Mouse (Mus musculus) neural tube, embryonic 12.5 days (tissue): ENCODE data around the gene Snn. TPM values are rescaled to one million over a fixed set of nuclear protein-coding genes. Genes with fewer than 3 reads are reported as not detected.

Source experiments
- ATAC-seq: fragments of 200-750 bp; cut with Nextera tagmentation; 2 replicates; pipeline ENCODE4 v1.8.0; 2017; ENCODE audit warnings: low read depth, mild to moderate bottlenecking, moderate TSS enrichment, moderate library complexity; ENCODE audit not compliant: low FRiP score
- H3K27ac ChIP-seq: fragments of 300-500 bp; sonication (generic); 2 replicates; pipeline ENCODE4 v1.5.1; 2016
- H3K27me3 ChIP-seq: fragments of 300-500 bp; sonication (generic); replicated peaks from 2 replicates; pipeline ENCODE4 v1.6.1; 2016; ENCODE audit warnings: mild to moderate bottlenecking
- H3K36me3 ChIP-seq: fragments of 300-500 bp; sonication (generic); 2 replicates; pipeline ENCODE4 v1.6.1; 2016; ENCODE audit warnings: mild to moderate bottlenecking
- H3K4me1 ChIP-seq: fragments of 300-500 bp; sonication (generic); 2 replicates; pipeline ENCODE4 v1.6.1; 2016
- H3K4me2 ChIP-seq: fragments of 300-500 bp; sonication (generic); replicated peaks from 2 replicates; pipeline ENCODE4 v1.6.1; 2016; ENCODE audit warnings: mild to moderate bottlenecking
- H3K4me3 ChIP-seq: fragments of 300-500 bp; sonication (generic); 2 replicates; pipeline ENCODE4 v1.5.1; 2016
- H3K9ac ChIP-seq: fragments of 300-500 bp; sonication (generic); 2 replicates; pipeline ENCODE4 v1.6.1; 2016; ENCODE audit warnings: mild to moderate bottlenecking
- H3K9me3 ChIP-seq: fragments of 300-500 bp; sonication (generic); 2 replicates; pipeline ENCODE4 v1.6.1; 2016; ENCODE audit warnings: mild to moderate bottlenecking
- WGBS: fragments of 180-500 bp; shearing (Covaris S2); methylation state at CpG from one replicate; pipeline ENCODE4 v1.1.7; 2016; 5-methylcytosine and 5-hydroxymethylcytosine counted together
- polyA plus RNA-seq: library from polyadenylated mRNA; unstranded; fragments of >200 nt; fragmentation: Nextera tagmentation; extraction: Ambion mirVana; gene quantifications from 2 replicates; pipeline ENCODE4 v1.2.1, GENCODE M21; 2016

The Snn gene
- polyA plus RNA-seq, 1 experiment from 2014 or later = 117 TPM

DNA sequence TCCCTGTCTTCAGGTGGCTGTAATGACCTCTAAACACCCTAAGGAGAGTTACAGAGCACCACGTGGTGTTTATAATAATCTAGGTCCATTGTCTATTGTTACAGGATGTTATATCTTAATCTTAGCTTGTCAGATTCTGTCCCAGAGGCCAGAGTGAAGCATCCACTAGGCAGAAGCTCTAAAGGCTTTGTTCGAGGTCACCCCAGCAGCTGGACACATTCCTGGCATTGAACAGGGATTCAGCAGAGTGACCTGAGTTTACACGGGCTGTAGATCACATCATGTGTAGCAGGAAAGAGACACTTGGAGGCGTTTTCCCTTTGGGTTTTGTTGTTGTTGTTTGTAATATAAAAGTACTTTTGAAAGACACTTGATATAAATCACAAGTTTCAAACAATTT lies 31.3 kb downstream of the Snn start:
- no peak for ATAC-seq
- no peaks in the 10 kb centered on the region for H3K9me3 ChIP-seq
- 70% methylated on average over 4 of the region's 4 CpGs for WGBS
- no peak overlapping the region for H3K27ac ChIP-seq
- no peaks in the 10 kb centered on the region for H3K27me3 ChIP-seq
- no peak overlapping the region for H3K4me3 ChIP-seq
- H3K36me3 ChIP-seq = peaks cover 44% of the 10 kb centered on the region
- no peak overlapping the region for H3K9ac ChIP-seq
- no peaks in the 10 kb centered on the region for H3K4me1 ChIP-seq
- no peak overlapping the region for H3K4me2 ChIP-seq

GRCm38 (mm10) chr16:11092523-11092922 lies 31.8 kb downstream of the Snn start:
- Histone ChIP-seq H3K9me3 (no peaks in the 10 kb centered on the region), H3K4me2 (no peak overlapping the region), H3K4me3 (no peak overlapping the region), H3K4me1 (no peaks in the 10 kb centered on the region), H3K9ac (no peak overlapping the region), H3K27me3 (no peaks in the 10 kb centered on the region), H3K27ac (no peak overlapping the region), H3K36me3 (peaks cover 40% of the 10 kb centered on the region)
- WGBS = 87% methylated on average over 3 of the region's 3 CpGs
- ATAC-seq = no peak

- no peaks in the 10 kb centered on the region for H3K9me3 ChIP-seq
- H3K27ac ChIP-seq = no peak overlapping the region
- no peaks in the 10 kb centered on the region for H3K27me3 ChIP-seq
- 94% methylated on average over 13 of the region's 13 CpGs for WGBS
- H3K9ac ChIP-seq = no peak overlapping the region
- no peak overlapping the region for H3K4me2 ChIP-seq
- H3K4me3 ChIP-seq = no peak overlapping the region
- peaks cover 29% of the 10 kb centered on the region for H3K36me3 ChIP-seq
- no peak for ATAC-seq
- H3K4me1 ChIP-seq = no peaks in the 10 kb centered on the region
Observed at GRCm38 (mm10) chr16:11093717-11094386, 33.1 kb downstream of the Snn start.

GRCm38 (mm10) chr16:11097301-11097700 lies 36.6 kb downstream of the Snn start:
- WGBS = 88% methylated on average over 3 of the region's 3 CpGs

GRCm38 (mm10) chr16:11104905-11105304 lies 44.2 kb downstream of the Snn start:
- Histone ChIP-seq H3K27ac (no peak overlapping the region), H3K4me2 (no peak overlapping the region), H3K9ac (no peak overlapping the region), H3K4me1 (no peaks in the 10 kb centered on the region), H3K4me3 (no peak overlapping the region), H3K27me3 (no peaks in the 10 kb centered on the region), H3K36me3 (peaks cover 4% of the 10 kb centered on the region; the same call in 1 of the 2 replicates), H3K9me3 (no peaks in the 10 kb centered on the region)
- 83% methylated on average over 1 of the region's 1 CpGs for WGBS
- ATAC-seq = no peak

More at GRCm38 (mm10) chr16:11097301-11097700, 36.6 kb downstream of the Snn start:
- no peak overlapping the region for H3K9ac ChIP-seq
- H3K4me1 ChIP-seq = no peaks in the 10 kb centered on the region
- H3K27me3 ChIP-seq = no peaks in the 10 kb centered on the region
- H3K4me3 ChIP-seq = no peak overlapping the region
- H3K9me3 ChIP-seq = no peaks in the 10 kb centered on the region
- ATAC-seq = no peak
- peaks cover 2% of the 10 kb centered on the region; the same call in 1 of the 2 replicates for H3K36me3 ChIP-seq
- no peak overlapping the region for H3K4me2 ChIP-seq
- H3K27ac ChIP-seq = no peak overlapping the region

GRCm38 (mm10) chr16:11109198-11109740 lies 48.5 kb downstream of the Snn start:
- no peaks in the 10 kb centered on the region for H3K4me1 ChIP-seq
- no peak overlapping the region for H3K27ac ChIP-seq
- peaks cover 6% of the 10 kb centered on the region; the same call in 1 of the 2 replicates for H3K36me3 ChIP-seq
- no peak for ATAC-seq
- no peaks in the 10 kb centered on the region for H3K9me3 ChIP-seq
- H3K4me2 ChIP-seq = no peak overlapping the region
- H3K4me3 ChIP-seq = no peak overlapping the region
- no peaks in the 10 kb centered on the region for H3K27me3 ChIP-seq
- no peak overlapping the region for H3K9ac ChIP-seq
- WGBS = 73% methylated on average over 4 of the region's 4 CpGs

GRCm38 (mm10) chr16:11122625-11123024 lies 61.9 kb downstream of the Snn start:
- H3K4me1 ChIP-seq = no peaks in the 10 kb centered on the region
- no peaks in the 10 kb centered on the region for H3K27me3 ChIP-seq
- peaks cover 34% of the 10 kb centered on the region for H3K36me3 ChIP-seq
- no peaks in the 10 kb centered on the region for H3K9me3 ChIP-seq
- H3K4me2 ChIP-seq = no peak overlapping the region
- no peak for ATAC-seq
- H3K9ac ChIP-seq = no peak overlapping the region
- 89% methylated on average over 2 of the region's 2 CpGs for WGBS
- H3K4me3 ChIP-seq = no peak overlapping the region
- H3K27ac ChIP-seq = no peak overlapping the region

GRCm38 (mm10) chr16:11124110-11124509 lies 63.4 kb downstream of the Snn start:
- H3K4me1 ChIP-seq = no peaks in the 10 kb centered on the region
- no peak overlapping the region for H3K9ac ChIP-seq
- no peak for ATAC-seq
- H3K9me3 ChIP-seq = no peaks in the 10 kb centered on the region
- no peak overlapping the region for H3K4me3 ChIP-seq
- H3K27me3 ChIP-seq = no peaks in the 10 kb centered on the region
- no peak overlapping the region for H3K27ac ChIP-seq
- peaks cover 39% of the 10 kb centered on the region for H3K36me3 ChIP-seq
- H3K4me2 ChIP-seq = no peak overlapping the region
- WGBS = 86% methylated on average over 1 of the region's 1 CpGs

Other genes with a start within 250 kb of the Snn start
- gene Gm11172, start 248.0 kb upstream of the Snn start, polyA plus RNA-seq = not detected in 2 replicates
- gene Rmi2, start 225.9 kb upstream of the Snn start, polyA plus RNA-seq = 1.9 and 2.8 TPM in 2 replicates
- gene Litaf, start 5.2 kb downstream of the Snn start, polyA plus RNA-seq = 47.7 and 52.1 TPM in 2 replicates
- 32.5 TPM in 2 replicates for gene Txndc11, start 73.7 kb downstream of the Snn start, polyA plus RNA-seq
- 95.6 and 105 TPM in 2 replicates for gene Zc3h7a, start 115.4 kb downstream of the Snn start, polyA plus RNA-seq
- 179 and 191 TPM in 2 replicates for gene Rsl1d1, start 142.4 kb downstream of the Snn start, polyA plus RNA-seq
- gene Gspt1, start 193.4 kb downstream of the Snn start, polyA plus RNA-seq = 94.5 and 101 TPM in 2 replicates